Mouse (Mus musculus) adrenal gland, postnatal 36 days (tissue): ENCODE measurements around the gene Bbc3. TPM values are rescaled to one million over a fixed set of nuclear protein-coding genes. Genes with fewer than 3 reads are reported as not detected.
A peak's percentile ranks its signal among the peaks of the same experiment; 100 is the strongest.
"Not testable (repeated sequence)": the region's sequence is repeated elsewhere in the genome, so short reads cannot be mapped to it uniquely, and the experiment has no call there.

Experiments used
- DNase-seq, 2 experiments: peaks; one replicate each; pipeline ENCODE4 v3.0.0; 2021; ENCODE audit warnings: mixed read lengths in 1 of 2
- total RNA-seq, 2 experiments: library from RNA; stranded (reverse); gene quantifications; 2 replicates each; pipeline ENCODE4 v1.2.3; 2021

Bbc3 gene
- total RNA-seq, 2 experiments from 2014 or later, result 3.6 to 4.7 TPM

DNA sequence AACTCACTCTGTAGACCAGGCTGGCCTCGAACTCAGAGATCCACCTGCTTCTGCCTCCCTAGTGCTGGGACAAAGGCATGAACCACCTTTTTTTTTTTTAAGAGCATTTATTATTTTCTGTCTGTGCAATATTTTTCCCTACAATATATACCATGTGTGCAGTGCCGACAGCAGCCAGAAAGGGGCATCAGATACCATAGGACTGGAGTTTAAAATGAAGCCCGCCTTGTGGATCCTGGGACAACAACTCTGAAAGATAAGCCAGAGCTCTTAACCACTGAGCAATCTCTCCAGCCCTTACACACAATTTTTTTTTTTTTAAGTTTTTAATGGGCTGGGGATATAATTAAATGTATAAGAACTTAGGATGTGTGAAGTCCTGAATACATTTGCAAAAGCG lies 13.8 kb upstream of the Bbc3 start:
- DNase-seq, result no peak

DNA sequence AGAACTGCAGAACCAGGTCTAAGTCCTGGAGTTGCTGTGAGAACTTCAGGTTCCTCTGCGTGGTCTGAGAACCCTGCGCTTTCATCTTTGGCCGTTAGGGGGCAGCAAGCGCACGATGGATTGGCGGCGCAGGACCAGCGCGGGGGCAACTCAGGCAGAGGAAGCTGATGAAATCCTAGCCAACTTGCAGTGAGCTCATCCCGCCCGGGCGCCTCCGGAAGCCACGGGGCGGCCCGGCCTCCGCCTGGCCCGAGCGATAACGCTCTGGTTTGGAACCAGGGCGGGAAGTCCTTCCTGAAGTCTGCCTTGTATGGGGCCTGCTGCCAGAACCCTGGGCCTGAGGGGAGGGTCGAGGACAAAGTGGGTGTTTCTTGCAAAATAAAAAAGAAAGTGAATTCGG lies 13.4 kb upstream of the Bbc3 start:
- DNase-seq, result peak; percentile 95

DNA sequence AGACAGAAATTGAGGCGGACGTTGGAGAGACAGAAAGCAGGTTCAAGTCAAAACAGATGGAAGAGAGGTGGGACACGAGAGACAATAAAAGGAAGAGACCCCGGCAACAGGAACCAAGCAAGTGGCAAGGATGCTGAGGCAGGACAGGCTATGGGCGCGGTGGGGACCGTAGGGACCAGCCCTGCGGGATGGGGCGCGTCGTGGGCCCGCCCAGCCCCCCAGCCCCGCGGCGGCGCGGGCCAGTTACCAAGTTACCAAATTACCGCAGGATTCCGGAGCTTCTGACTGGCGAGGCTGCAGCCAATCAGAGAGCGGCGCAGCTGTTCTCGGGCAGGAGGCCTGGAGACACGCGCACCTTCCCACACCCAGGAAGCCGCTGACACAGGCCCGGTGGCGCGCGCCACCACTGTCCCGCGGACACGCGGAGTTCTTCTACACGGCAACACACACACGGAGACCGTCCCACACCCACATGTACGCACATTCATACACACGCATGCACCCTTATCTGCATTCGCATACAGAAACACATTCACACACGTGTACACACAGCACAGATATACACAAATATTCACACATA lies 12.8 kb upstream of the Bbc3 start:
- DNase-seq, result peak; percentile 89

DNA sequence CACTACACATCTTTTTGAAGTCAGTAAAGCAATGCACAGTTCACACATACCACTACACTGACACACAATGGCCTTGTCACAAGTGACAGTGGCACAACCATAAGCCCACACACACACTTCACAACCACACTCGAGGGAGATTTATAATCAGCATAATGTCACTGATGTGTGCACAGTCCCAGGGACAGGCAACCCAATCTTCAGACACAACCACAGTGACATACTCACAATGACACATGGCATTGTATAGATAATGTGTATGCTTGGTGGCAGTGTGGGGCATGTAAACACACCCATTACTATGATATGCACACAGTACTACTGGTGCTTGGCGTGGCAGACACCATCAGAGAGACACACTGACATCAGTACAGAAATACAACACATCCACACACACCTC lies 12.0 kb upstream of the Bbc3 start:
- no peak for DNase-seq

DNA sequence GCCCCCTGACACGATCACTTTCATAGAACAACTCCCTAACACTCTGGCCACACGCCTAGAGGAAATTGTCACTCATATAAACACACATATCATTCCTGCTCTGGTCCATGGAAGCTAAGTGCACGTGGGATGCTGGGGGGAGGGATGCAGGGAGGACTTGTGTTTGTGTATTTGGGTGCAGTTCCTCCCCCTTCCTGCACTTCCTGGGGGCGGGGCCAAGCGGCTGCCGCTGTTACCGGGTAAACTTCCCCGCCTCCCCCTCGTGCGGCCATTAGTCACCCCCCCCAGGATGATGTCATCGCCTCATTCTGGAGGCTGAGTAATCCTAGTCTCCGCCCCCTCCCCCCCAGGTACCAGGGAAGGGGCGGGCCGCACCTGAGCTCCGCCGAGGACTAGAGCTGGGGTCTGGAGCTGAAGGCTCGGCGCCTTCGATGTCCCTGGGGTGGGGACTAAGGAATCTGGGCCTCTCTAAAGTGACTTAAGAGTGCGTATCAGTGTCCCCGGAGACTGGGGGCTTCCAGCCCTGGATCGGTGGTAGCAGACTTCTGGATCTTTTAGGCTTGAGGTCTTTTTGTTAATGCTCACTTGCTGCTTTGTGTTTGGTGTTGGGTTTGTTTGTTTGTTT lies 11.3 kb upstream of the Bbc3 start:
- peak; percentile 92 to 97 for DNase-seq

DNA sequence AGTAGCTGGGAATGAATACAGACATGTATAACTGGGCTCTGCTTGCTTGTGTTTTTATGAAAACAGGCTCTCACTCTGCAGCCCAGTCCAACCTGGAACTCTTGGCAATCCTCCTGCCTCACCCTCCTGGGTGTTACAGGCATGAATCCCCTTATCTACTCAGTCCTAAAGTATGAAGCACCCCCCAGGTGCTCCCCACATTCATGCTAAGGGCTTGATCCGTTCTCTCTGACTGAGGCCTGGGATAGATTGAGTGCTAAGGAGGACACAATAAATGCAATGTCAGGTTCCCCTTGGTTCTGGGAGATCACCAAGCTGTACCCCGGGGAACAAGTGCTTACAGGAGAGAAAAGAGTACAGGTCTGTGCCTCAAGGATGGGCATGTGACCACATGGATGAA lies 10.6 kb upstream of the Bbc3 start:
- DNase-seq, result no peak

DNA sequence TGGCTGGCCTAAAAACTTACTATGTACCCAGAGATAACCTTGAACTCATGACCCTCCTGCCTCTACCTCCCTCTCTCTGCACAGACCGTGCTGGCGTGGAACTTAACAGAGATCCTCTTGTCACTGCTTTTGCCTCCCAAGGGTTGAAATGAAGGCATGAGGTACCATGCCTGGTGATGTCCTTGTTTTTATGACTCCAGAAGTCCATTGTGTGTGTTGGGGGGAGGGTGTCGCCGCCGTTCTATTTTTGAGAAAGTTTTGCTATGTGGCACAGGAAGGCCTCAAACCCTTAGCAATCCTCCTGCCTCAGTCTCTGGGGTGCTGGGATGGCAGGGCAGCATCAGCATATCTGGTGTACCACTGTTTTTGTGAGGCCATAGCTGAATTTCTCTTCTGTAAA lies 9.3 kb upstream of the Bbc3 start:
- DNase-seq, result no peak

DNA sequence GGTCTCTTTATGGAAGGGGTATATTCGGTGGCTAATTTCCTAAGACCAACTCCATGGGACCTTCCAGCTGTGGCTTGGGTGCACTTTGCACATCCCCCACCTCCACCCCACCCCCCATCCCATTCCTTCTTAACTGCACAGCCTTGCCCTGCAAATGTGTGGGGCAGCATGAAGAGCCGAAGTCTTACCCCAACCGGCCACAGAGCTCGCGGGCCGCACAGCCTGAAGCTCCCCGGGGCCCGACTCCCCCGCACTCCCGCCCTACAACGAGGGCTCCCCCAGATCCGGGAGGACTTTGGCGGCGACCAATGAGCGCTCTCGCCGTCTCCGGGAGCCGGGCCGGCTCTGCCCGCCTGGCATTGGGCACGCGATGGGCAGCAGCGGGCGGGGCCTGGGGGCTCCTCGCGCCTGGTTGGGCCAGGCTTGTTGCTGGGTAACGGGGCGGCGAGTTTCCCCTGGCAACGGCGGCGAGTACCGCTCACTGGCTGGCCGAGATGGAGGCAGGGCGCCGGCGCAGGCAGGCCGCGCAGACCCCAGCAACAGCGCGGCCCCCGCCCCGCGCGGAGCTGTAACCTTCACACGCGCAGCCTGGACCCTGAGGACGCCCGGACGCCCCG lies 8.7 kb upstream of the Bbc3 start:
- peak; percentile 96 for DNase-seq

DNA sequence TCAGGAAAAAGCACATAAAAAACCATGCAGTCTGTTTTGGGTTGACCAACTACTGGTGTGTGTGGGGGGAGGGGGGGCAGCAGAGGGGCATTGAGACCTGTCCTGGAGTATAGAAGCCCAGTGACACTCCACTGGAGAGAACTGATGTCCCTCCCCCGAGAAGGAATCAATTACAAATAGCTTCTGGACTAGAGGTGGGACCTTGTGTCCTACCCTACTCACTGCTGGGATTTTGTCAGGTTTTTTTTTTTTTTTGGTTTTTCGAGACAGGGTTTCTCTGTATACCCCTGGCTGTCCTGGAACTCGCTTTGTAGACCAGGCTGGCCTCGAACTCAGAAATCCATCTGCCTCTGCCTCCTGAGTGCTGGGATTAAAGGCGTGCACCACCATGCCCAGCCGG lies 1.1 kb upstream of the Bbc3 start:
- not testable (repeated sequence) for DNase-seq

DNA sequence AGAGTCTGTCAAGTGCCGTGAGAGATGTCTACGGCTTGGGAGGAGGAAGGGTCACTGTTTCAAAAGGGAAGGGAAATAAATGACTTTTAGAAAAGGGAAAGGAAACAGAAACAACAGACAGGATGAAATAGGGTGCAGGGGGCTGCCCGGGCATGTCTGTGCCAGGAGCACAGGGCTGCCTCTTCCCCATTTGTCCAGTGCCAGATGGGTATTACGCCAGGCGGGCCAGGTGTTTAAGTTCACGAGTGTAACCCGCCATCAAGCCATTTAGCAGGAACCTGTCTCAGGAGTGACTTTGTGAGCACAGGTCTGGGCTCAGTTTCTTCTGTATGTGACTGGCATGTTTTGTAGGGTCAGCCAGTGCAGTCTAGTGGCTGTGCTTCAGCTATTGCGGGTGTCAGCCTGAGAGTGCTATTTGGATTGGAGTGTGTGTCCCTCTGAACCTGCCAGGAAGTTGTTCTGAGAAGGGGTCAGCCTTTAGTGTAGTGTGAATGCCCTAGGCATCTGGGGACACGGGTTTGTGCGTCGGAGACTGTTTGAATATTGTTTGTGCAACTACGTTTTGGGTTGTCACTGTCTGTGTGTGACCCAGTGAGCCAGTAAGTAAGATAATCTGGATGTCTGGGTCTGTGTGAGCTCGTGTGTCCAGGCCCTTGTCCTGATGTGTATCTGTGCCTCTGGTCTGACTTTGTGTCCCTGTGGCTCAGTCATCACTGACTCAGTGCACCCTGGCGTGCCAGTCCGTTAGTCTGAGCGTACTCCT lies 543 bp downstream of the Bbc3 start:
- no peak for DNase-seq

DNA sequence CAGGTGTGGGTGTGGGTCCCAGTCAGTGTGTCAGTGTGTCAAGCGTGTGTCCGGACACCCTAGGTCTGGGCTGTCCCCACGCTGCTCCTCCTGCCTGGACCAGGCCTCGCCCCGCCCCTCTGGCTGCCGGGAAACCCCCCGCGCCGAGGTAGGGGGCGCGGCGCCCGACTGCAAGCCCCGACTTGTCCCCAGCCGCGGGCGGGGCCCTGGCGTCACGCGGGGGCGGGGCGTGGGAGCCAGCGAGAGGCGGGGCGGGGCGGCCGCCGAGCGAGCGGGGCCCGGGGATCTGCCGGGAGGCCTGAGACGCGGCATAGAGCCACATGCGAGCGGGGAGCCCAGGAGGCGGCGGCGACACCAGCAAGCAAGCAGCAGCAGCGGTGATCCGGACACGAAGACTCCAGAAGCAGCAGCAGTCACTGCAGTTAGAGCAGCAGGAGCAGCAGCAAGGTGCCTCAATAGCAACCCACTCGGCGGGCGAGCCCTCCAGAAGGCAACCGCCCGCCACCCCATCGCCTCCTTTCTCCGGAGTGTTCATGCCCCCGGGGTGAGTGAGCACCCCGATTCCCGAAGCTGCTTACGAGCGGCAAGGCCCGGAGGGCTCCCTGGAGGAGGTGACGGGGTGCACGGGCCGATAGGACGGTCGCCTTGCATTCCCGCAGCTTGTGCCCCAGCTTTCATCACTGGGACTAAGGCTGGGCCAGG lies 1.3 kb downstream of the Bbc3 start:
- DNase-seq, result peak; percentile 94 to 98

DNA sequence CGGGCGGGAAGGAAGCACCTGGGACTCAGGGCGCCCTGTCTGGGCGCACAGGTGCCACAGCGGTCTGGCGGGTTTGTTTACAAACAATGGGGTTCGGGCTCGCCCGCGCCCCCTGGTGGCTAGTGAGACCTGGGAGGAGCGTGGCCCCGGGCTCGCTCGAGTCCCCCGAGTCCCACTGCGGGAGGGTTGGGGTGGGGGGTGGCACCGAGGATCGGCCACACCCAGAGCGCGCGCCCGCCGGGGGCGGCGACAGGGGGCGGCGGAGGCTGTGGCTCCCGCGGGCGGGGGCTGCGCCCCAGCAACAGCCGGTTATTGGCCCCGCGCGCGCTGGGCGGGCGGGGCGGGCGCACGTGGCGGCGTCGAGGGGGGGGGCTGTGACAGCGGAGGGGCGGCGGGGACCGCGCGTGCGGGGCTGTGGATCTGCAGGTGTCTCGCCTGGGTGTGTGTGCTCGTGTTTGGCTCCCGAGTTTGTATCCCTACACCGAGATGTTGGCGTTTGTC lies 1.9 kb downstream of the Bbc3 start:
- DNase-seq, result peak; percentile 86 to 92

DNA sequence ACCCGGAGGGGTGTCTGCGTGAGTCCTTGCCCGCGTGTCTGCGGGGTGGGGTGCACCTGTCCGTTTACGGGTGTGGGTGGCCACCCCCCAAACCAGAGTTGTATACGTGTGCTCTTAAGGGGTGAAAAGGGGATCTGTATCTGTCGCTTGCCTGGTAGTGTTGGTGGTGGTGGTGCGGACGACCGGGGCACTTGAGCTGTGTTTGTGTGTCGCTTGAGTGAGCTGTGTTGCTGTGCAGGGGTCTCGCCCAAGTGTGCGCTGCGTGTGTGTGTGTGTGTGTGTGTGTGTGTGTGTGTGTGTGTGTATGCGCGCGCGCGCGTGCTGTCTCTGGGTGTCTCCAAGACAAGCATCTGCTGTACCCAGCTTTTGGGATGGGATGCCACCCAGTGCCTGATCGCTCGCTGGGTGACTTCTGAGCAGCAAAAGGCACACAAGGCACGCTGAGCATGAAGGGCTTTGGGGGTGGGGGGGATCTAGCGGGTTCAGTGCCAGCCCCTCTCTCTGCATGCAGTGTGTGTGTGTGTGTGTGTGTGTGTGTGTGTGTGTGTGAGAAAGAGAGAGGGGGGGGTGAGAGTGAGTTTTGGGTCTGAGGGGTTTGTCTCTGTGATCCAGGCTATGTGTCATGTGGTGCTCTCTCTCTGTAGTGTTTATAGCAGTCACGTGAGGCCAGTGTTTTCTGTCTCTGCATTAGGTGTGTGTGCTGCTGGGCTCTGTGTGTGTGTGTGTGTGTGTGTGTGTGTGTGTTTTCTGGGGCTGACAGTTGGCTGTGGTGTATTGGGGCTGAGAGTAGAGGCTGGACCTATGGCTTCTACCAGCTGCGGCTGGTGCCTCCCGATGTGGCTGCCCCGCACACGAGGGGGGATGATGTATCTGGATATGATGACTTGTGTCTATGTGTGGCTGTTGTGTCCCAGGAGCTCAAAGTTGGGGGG lies 2.6 kb downstream of the Bbc3 start:
- DNase-seq, result peak; percentile 39 to 53

DNA sequence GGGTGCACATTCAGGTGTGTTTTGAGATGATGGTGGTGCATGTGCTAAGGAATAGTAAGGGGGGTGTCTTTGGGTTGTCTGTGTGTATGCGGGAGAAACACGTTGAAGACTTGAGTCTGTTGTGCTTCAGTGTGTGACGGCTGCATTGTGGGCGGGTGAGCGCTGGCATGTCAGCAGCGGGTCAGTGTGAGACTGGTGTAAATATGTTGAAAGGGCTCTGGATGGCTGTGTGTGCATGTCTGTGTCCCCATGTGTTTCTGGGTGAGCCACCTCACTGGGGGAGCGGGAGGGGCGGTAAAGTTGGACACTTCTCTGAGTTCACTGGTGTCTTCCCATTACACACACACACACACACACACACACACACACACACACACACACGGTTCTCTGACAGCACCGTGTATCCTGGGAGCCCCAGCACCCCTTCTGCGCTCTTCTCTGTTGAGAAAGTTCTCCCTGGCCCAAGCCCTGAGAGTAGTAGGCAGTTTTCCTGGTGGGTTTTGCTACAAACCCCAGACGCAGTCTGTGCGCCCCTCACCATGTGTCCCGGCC lies 3.3 kb downstream of the Bbc3 start:
- DNase-seq, result peak; percentile 31 to 46

DNA sequence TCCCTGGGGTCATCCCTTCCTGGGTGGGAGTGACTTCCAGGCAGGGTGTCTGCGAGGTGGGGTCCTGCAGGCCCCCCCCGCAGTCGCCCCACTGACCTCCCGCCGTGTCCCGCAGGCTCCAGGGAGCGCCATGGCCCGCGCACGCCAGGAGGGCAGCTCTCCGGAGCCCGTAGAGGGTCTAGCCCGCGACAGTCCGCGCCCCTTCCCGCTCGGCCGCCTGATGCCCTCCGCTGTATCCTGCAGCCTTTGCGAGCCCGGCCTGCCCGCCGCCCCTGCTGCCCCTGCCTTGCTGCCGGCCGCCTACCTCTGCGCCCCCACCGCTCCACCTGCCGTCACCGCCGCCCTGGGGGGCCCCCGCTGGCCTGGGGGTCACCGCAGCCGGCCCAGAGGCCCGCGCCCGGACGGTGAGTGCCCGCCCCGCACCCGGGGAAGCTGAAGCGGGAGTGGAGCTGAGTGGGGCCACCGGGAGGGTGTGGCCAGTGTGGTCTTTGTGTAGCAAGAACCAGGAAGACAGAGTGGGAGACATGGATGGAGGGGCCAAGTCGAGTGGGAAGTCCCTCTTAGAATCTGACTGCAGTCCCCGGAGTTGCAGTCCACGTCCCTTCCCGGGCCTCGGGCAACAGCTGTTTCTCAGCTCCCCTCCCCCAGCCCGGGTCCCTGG lies 3.9 kb downstream of the Bbc3 start:
- DNase-seq, result peak; percentile 33 to 71

DNA sequence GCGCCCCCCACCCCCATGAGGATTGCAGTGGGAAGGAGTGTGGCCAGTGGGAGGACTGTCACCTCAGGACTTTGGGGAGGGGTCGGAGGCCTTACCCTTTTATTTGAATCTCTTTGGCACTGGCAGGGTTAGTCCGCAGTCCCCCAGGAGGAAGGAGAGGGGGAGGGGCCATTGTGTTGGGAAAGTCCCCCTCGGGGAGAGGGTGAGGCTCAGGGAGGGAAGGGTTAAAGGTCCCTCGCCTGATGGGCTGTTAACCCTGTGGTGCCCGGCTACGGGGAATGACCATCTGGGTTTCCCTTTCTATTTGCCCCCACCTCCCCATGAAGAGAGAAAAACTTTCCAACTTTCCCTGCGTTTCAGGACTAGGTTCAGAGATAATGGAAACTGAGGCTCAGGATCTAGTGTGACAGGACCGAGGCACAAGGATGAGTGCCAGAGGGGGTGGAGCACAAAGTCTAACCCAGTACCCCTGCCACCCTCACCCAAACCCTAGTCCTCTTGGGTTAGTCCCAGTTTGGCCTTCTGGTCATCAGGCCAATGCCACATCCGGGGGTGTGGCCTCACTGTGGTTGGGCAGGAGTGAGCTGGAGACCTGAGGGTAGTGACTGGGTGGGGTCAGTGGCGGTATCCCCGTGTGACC lies 4.6 kb downstream of the Bbc3 start:
- DNase-seq, result peak; percentile 74 to 88

DNA sequence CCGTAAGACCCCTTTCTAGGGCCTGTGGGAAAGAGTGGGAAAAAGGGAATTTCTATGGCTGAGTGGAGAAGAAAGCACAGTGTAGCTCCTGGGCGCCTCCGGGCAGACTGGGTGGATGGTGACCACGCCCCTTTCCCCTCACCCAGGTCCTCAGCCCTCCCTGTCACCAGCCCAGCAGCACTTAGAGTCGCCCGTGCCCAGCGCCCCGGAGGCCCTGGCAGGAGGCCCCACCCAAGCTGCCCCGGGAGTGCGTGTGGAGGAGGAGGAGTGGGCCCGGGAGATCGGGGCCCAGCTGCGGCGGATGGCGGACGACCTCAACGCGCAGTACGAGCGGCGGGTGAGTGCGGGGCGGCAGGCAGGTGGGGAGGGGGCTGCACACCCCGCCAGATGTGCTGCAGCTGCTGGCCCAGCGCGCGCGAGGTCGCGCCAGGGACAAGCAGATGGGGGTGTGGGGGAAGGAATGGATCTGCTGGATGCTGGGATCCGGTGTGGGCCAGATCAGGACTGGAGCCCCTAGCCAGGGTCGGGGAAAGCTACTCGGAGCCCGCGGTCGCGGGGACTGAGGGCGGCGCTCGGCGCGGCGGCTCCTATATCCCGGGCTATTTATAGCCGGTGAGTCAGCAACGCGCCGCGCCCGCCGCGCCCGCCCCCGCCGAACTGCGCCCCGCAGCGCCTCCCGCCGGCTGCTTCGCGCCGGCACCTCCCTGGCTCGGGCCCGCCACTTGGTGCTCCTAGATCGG lies 5.5 kb downstream of the Bbc3 start:
- peak; percentile 90 to 92 for DNase-seq

DNA sequence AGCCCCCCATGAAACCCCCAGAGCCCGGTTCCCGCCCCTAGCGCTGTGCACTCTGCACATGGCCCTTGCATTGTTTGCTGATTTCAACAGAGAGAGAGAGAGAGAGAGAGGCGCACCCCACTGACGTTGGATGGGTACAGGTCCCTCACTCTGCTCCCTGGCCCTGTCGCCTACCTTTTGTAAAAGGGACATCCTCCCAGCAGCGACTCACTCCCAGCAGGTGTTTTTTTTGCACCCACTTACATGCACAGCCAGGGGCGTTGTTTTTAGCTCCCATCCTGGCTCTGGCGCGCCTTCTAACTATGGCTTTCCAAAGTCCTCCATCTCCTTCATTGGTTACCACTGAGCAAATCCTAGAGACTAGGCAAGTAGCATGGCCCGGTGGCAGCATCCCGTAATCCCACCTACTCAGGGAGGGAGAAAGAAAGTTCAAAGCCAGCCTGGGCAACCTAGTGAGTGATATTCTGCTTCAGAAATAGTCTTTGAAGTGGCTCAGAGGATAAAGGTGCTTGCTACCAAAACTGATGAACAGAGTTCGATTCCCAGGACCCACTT lies 6.1 kb downstream of the Bbc3 start:
- no peak for DNase-seq
